Mouse (Mus musculus): ENCODE measurements around the gene Paqr4.

DNA sequence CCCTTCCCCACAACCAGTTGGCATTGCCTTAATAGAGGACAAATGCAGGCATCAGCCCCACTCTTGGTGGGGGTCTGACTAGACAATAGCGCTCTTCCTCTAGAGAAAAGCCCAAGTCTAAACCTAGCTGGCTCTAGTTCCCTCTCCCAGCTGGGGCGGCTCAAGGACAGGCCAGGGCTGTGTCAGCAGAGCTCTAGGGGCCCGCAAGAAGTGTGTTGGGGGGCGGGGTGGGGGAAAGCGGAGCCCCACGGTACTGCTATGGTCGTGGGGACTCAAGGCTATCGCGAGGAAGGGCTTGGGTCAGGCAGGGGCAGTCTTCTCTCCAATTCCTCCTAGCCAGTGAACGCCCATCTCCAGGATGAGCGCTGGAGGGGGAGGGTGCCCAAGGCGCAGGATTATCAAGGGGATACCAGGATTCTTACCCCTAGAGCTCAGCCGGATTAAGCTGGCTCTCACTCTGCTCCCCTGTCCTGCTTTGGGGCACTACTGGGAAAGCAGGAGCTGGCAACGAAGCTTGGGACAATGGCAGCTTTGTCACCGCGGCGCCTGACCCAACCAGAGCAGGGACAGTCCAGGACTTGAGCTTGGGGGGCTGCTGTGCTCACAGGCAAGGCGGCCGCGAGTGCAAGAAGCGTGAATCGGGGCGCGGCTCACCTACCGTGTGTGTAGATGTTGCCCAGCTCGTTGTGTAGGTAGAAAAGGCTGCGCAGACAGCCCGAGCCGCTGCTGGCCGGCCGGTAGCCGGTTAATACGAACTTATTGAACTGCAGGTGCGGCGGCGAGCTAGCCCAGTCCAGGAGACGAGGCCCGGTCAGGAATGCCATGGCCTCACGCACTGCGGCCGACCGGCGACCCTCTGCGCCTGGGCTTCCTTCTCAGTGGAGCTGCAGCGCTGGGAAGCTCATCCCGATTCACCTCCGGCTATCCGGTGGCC is 1.2 kb downstream of the Paqr4 start:
- no peak for TF ChIP-seq GATA1 (IDR thresholded peaks at IDR 0.05; ENCODE audit: low read length)
- no peak for TF ChIP-seq TAL1 (IDR thresholded peaks at IDR 0.05; ENCODE audit: low read length)
